Mouse (Mus musculus): ENCODE results near the gene Tex2.

DNA sequence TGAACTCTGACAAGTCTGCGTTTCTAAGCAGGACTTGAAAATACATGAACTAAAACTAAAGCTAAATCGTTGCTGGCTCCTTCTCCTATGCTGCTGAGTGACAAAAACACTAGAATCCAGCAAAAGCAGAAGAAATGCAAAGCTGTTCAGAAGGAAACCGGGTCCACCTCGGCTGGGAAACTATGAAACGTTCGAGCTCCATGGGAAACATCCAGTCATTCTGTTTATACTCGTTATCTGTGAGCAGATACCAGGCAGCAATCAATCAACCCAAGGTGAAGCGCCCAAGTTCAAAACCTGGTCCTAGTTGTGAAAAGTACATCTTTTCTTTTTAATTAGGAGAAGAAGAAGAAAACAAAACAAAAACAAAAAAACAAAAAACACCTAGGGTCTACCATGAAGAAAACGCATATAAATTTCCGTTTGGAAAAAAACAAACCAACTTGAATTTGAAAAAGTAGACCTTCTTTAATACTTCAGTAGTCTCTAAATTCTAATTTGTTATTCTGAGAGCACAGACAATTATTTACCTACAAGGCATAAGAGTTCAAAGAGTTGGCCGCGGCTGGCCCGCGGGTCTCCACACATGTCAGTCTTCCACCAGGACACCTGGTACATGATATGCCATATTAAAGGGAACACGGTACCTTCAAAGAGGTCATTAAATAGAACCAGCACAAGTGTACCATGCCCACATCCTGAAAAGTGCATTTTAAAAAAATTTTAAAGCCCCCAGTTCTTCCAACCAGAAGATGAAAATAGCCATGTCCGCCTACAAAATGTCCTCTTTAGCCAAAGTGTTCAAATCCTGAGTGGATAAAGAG, 127.0 kb downstream of the Tex2 start:
- TF ChIP-seq CTCF (IDR thresholded peaks at IDR 0.05; ENCODE audit: extremely low read depth, insufficient read depth, insufficient read length, insufficient replicate concordance) (no peak), POLR2A (IDR thresholded peaks at IDR 0.05; ENCODE audit: low read depth, low read length) (no peak)
